Mouse (Mus musculus): ENCODE data around the gene Dcdc2b.
A peak's percentile ranks its signal among the peaks of the same experiment; 100 is the strongest.

Gene Dcdc2b

DNA sequence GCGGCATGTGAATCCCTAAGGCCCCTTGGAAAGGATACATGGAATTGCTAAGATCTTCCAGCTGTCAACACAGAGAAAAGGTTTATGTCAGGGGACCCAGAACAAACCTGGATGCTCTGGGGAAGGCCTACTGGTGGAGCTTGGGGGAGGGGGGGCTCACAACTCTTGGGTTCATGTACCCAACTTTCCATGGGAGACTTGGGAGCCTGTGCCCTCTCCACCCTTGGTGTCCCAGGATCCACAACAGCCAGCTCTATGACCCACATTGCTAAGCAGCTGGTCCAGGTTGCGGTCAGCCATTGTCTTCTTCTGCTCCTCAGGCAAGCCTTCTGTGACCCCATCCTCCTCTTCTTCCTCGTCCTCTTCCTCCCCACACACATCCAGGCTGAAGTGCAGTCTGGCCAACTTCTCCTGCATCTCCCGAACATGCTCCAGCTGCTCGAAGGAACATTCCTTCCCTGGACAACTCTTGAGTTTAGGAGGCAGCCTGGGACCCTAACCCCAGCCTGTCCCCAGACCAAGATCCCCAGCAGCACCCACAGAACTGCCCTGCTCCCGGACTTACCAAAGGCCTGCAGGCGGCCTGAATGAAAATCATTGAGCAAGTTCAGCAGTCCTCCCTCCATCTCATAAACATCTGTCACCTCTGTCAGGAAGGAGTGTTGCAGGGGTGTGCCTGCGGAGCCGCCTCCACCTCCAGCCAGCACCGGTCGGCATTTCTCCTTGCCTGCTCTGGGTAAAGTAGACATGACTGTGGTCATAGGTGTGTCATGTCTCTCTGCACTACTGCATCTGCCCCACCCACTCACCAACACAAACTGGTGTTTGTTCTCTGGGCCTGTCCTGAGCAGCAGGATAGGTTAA is 6.6 kb upstream of the Dcdc2b start:
- peak in 1 of 2 experiments; percentile 42 for DNase-seq

DNA sequence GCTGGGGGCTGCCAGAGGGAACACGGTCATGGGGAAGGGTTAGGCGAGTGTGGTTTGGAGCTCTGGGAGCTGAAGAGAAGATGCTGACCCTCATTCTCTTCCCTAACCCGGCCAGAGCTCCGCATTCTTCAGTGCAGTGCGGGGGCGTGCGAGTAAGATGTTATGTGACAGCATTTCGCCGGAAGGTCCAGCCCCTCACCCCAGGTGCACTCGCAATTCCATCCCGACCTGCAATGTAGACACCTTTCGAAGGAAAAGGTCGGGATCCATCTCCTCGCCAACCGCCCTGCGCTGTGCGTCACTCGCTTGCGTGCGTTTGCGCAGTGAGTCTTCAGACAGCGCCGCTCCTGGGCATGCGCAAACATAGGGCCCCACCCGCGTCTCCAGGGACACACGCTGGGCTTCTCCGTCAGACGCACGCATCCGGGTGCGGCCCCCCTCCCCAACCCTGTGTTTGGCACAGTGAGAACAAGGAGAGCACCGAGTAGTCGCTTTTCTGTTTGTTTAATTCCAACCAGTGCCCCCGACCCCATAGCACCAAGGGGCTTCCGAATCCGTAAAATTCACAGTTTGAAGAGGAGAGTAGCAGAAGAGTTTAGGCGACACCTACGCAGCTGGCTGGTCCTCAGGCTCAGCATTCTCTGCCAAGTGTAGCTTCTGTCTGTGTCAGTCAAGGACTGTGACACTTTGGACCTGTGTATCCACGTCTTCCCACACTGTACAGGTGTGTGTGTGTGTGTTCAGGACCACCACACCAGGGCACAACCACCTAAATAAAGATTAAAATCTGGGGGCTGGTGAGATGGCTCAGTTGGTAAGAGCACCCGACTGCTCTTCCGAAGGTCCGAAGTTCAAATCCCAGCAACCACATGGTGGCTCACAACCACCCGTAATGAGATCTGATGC is 5.0 kb upstream of the Dcdc2b start, which contains the start of gene Iqcc:
Iqcc (minus strand) TSS at position 314 of the 906 bp plus-strand sequence.
- DNase-seq = peak; percentile 97 to 98

DNA sequence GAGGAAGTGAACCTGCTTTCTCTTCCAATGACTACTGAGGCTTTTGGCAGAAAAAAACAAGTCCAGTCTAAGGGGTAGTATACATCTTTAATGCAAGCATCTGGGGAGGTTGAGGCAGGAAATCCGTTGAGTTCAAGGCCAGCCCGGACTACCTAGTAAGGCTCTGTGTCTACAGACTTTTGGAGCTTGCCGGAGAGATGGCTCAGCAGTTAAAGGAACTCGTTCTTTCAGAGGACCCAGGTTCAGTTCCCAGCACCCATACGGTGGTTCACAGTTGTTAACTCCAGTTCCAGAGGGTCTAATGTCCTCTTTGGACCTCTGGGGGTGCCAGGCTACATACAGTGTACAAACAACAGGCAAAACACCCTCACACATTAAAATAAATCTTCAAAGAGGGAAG is 4.0 kb upstream of the Dcdc2b start:
- DNase-seq = no peak

DNA sequence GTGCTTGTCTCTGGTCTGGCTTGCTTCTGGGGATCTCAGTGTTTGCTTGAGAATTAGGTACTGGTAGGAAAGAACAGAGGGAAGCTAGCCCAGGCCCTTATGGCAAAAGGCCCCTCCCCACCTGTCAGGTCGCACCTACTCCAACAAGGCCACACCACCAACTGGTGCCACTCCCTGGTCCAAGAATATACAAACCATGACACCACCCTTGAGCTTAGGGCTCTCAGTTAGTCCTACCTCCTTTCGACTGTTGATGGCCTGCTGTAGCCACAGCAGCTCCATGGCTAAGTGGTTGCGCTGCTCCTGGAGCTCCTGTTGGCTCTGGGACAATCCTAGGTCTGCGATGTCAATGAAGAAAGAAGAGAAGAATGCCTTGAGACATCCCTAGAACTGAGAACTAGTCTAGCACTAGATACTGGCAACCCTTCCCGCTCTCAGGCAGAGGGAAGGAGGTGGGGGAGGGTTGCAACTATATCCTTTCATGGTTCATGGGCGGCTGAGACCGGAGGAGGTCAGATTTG is 3.1 kb upstream of the Dcdc2b start:
- DNase-seq = no peak

DNA sequence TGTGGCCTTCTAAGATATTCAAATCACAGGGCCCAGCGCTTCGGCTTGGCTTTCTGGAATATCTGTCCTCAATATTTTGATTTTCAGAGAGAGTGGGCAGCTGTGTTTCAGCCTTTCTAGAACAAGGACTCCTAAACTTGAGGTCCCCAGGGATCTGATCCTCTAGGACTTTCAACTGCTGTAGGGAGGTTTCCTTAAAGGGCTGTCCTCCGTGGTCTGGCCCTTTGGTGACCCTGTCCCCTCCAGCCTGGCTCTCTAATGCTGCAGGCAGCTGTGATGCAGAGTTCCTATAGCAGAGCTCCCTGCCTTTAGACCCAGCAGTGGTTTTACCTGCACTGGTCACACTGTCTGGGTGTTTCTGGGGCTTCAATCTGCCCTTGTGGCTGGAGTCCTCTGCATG is 2.6 kb upstream of the Dcdc2b start:
- DNase-seq = no peak

DNA sequence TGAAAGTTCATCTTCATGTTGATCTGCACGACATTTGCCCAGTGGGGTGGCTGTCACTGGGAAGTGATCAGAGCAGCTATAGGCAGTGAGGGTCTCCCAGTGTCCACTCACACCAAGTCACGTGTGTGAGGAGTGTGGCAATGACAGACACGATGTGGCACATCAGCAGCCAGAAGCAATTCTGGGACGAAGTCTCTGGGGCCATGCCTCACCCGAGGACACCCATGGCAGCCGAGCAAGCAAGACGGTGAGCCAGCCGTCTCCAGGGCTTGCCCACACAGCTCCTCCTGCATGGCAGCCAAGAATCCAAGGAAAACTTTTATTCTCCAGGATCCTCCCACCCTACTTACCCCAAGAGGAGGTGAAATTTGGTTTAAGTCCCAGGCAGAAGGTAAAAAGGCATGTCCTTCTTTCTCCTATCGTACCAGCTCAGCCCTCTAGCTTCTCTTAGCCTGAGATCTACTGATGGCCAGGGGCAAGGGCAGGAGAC is 1.8 kb upstream of the Dcdc2b start:
- no peak for DNase-seq

DNA sequence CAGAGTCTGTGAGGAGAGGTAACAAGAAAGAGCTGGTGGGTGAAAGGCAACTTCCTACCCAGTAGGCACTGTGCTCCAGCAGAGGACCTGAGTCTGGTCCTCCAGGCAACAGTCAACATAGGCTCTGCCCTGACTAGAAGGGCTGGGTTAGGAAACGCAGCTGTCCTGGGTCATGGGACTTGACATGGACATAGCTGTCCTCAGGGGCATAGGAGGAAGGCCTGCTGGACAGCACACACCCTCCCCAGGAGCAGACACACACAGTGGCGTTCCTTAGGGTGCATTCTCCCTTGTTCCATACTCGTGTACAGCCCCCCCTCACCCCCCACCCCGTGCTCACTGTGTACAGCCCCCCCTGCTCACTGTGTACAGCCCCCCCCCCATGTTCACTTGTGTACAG is 3.6 kb downstream of the Dcdc2b start:
- DNase-seq = no peak

DNA sequence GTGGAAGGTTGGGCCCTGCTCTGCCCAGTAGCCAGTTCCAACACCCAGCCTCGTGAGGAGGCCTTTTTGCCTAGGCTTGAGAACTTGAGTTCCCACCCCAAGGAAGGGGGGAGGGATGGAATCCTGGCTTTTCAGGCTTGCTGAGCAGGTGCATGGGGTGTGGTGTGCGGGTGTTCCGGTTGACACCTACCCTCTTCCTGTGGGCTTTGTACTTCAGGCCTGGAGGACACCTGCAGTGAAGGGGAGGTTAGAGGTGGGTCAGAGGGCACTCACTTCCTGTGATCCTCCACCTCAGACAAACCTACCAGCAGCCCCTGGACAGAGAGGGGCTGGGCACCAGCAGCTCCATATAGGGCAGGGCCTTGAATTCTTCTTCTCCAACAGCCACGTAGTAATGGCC is 4.0 kb downstream of the Dcdc2b start:
- DNase-seq = peak in 1 of 2 experiments; percentile 25

DNA sequence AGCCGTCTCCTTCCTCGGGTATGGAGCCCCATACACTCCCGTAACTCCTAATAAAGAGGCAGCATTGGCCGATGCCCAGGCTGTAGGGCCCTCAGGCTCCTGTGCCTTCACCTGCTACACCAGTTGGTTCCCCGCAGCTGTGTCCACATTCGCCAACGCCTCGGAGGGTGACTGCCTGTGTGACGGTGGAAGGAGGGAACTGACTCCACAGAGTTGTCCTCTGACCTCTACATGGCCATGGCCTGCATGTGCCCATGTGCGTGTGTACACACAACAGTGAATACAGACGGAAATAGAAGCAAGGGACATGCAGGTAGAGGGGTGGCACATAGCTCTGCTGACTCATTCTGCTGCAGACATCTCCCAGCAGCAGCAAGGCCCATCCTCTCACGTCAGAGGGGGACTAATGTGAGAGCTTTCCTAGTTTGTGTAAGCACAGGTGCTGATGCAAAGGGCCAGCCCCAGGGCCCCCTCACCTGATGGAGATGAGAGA is 4.9 kb downstream of the Dcdc2b start:
- peak in 1 of 2 experiments; percentile 37 for DNase-seq

DNA sequence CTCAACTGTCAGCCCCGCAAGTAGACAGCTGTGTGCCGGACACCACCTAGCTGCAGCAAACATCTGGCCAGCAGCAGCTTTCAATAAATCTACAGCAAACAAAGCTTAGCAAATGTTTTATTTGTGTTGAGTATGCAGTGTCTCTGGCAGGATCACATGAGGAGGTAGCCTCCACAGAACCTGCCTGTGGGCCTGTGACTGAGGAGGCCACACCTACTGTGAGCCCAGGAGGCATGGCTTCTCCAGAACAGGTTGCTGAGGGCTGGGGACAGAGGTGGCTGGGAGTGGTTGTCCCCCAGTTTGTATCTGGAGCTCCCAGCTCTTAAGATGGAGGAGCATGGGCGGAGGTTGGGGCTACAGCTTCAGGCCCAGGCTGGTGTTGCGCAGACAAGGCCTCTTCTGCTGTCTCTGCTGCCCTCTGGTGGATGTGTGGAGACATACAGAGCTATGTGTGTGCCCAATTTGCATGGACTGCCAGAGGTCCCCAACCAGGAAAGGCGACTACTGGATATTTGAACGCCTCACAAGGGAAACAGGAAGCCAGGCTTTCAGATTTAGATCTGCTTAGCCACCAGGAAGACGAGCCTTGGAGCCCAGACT is 5.5 kb downstream of the Dcdc2b start:
- peak; percentile 87 to 89 for DNase-seq

DNA sequence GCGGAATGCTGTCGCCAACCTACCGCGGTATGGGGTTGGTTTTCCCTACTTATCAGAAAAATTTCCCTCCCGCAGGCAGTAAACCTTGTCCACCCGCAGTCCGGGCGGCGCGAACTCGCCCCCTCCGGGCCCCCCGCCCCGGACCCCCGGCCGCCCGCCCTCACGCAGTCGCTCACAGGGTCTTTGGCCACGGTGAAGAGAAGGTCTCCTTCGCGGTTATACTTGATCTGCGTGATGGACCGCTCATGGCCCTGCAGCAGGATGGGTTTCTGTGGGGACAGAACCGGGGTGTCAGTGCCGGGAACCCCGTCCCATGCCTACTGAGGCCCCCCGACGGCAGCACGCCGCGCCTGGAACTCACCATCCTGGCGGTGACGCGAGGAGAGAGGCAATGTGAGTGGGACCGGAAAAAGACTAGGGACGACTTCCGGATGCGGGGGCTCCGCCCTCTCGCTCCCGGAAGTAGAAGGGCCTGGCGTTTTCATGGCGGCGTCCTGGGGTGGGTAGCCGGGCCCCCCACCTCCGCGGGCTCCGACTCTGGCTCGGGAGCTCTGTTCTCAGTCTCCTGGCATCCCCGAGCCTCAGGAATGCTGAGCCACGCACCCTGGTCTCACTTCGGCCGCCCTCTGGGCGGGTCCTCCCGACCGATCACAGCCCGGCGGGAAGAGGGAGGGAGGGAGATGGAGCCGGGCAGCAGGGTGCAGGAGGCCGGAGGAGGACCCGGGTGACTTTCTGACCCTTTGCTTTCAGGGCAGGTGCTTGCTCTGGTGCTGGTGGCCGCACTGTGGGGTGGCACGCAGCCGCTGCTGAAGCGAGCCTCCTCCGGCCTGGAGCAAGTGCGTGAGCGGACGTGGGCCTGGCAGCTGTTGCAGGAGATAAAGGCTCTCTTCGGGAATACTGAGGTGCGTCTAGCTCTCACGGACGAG is 13.6 kb downstream of the Dcdc2b start, which contains the start of the genes Eif3i and Tmem234:
Eif3i (minus strand) TSS at position 416 of the 926 bp plus-strand sequence.
Tmem234 (plus strand) TSS at position 436 of the 926 bp plus-strand sequence.
- DNase-seq = peak; percentile 83 to 92

DNA sequence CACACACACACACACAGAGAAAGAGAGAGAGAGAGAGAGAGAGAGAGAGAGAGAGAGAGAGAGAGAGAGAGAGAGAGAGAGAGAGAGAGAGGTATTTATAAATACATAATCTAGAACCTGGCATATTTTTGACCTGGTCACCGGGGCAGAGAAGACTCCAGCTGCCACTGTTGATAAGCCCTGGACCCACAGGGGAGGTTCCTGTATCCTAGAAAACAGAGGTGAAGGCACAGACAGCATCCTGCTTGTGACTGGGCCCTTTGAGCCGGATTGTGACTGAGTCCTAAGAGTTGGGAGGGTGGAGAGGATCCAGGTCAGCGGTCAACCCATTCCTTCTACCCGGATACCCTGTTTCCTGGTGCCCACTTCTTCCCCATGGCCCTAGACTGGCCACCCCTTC is 25.2 kb downstream of the Dcdc2b start:
- DNase-seq = no peak

DNA sequence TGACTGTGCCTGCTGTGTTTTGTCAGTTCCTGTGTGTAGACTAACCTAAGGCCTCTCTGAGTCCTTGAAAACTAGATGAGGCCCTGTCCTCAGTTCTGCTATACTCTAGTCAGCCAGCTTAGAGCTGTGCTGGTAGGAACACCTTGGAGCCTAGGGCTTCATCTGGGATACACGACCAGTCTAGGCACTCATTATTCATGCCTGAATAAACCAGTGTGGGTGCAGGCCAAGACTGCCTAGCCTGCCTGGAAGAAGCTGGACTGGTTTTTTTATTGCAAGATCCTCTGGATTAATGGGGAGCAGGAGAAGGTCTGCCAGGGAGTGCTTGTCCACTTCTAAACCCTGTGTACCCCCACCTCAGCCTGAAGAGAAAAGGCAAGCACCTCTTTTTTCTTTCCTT is 27.1 kb downstream of the Dcdc2b start:
- DNase-seq = peak; percentile 49 to 60

DNA sequence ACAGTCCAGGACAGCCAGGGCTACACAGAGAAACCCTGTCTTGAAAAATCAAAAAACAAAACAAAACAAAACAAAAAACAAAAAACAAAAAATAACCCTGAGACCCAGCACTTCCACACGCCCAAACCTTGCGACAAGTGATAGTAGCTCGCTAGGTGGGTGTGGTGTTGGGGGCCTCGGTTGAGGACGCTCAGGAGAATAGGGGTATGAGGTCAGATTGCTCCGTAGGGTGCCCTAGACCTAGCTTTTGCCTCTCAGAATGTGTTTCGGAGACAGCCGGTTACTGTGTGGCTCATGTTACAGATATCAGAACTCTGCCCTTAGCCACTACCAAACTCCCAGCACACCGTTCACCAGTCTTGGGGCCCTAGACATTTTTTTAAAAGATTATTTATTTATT is 28.3 kb downstream of the Dcdc2b start:
- no peak for DNase-seq

DNA sequence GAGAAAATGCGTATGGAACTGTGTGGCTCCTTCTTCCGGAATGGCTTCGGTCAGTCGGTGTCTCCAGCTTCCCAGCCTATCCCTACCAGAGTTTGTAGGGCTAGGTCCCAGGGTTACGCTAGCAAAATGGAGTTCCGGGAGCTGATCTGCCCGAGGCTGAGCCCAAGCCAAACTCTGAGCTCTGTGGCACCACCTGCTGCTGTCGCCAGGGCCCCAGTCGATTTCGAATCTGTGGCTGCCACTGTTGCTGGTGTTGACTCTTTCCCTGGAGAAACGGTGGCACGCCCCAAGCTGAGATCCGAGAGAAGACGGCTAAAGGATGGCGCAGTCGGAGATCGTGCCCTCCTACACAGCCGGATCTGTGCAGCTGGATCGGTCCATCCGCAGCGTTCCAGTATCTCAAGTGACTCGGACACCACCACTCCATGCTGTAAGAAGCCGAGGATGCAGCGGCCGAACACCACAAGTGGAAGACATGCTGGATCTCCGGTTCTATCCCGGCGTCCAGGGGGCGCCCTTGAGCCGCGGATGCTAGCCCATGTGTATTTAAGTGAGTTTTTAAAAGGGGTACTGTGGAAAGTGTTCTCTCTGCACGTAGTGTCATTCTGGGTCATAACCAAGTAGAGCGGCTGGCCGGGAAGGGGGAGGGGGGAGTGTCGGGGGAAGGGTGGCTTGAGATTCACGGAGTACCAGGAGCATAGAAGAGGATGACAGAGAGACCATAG is 29.0 kb downstream of the Dcdc2b start:
- peak; percentile 92 to 96 for DNase-seq

DNA sequence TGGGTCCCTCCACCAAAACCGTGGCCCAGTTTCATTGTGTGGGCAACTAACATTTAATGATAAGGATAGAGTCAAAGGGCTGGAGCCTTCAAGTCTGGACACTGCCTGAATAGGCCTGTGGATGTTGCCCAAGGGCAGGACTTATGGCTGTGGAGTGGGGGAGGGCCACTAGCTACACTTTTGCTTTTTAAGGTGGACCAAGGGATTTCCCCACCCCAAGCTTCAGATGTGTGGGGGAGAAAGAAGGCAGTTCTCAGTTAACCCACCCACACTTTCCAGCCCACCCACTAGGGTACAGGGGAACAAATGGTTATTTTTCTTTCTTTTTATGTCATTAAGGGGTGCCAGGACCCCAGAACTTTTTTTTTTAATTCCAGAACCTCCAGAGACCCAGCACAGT is 29.7 kb downstream of the Dcdc2b start:
- DNase-seq = no peak

DNA sequence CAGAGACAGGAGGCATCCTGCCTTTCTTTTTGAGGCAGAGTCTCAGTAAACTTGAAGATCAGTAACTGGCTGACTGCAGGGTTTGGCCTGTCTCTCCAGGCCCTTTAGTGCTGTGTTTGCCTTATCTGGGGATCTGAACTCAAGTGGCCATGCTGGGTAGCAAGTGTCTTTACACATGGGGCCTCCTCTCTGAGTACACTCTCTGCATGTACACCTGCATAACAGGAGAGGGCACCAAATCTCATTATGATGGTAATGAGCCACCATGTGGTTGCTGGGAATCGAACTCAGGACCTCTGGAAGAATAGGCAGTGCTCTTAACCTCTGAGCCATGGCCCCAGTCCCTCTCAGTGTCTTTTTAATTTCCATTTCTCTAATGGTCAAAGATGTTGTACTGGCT is 31.8 kb downstream of the Dcdc2b start:
- DNase-seq = no peak

DNA sequence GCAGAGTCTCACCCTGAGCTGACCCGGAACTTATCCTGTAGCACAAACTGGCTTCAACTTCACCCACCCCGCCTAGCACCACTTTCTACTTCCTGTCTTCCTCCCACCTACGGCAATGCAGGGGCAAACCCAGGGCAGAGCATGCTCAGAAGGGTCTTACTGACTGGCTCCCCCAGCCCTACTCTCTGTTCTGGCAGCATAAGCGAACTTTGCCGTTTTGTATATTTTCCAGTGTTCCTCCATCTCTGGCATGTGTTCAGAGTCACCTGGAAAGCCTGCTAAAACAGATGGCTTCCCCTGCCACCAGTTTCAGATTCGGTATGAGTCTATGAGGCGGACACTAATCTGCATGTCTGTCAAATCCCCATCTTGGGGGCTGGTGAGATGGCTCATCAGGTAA is 33.7 kb downstream of the Dcdc2b start:
- no peak for DNase-seq

DNA sequence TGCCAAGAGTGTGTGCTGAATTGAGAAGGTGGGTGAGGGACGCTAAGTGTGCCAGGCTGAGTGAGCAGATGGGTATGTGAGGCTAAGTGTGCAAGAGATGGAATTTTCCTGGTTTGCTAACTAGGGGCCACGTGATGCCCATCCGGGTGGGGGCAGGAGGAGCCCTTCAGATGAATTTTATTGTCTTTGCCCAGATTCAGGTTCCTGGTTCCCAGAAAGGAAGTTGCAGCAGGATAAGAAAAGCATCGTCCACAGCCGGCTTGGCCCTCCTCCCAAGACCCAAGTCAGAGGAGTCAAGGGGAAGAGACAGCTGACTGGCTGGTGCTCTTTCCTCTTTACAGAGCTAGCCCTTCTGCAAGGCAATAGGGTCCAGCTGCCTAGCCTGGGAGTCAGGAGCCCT is 35.6 kb downstream of the Dcdc2b start, which contains the start of gene Fam167b:
Fam167b (minus strand) TSS at position 84 of the 400 bp plus-strand sequence.
- DNase-seq = peak; percentile 76 to 88

DNA sequence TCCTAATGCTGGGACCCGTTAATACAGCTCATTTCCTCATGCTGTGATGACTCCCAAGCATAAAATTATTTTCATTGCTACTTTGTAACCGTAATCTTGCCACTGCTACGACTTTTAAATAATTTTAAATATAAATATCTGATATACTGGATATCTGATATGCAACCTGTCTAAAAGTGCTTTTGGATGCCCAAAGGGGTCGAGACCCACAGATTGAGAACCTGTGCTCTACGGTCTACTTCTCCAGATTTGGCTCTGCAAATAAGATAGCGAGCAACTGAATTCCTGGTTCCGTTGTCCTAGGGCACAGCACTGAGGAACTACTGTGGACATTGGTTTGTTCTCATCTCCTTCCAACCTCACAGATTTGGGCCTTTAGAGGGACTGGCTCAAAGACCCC is 36.4 kb downstream of the Dcdc2b start:
- no peak for DNase-seq

All from kidney, postnatal 25 days (tissue).